Mouse (Mus musculus): ENCODE results near the gene Slc6a13. TPM values are rescaled to one million over a fixed set of nuclear protein-coding genes. Genes with fewer than 3 reads are reported as not detected.

Slc6a13 gene
- total and polyA plus RNA-seq, 3 experiments, result 1.0 to 1.5 TPM; not detected in 1

DNA sequence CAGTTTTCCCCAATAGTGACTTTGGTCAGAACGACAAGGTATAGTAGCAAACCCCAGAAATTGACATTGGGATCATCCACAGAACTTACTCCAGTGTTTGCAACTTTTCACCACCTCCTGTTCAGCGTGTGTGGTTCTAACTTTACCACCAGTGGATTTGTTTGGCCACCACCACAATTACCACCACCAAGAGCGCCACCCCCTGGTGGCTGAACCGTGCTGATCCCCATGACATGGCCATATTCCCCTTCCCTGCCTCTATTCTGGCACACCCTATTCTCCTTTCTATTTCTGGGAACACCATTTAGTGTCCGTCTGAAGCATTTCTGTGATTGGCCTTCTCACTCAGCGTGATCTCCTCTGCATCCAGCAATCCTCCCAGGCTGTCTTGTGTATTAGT, 19.1 kb downstream of the Slc6a13 start:
- H3K79me2 ChIP-seq (ENCODE audit: control insufficient read depth, insufficient read depth, low read length, poor library complexity), result no peaks in the 10 kb centered on the region
- H3K9ac ChIP-seq (ENCODE audit: control insufficient read depth, low read depth, low read length, poor library complexity, severe bottlenecking), result no peak overlapping the region
- no peak overlapping the region for H3K27ac ChIP-seq (ENCODE audit: control insufficient read depth, low read depth, low read length)
- no peak overlapping the region for H3K4me3 ChIP-seq (ENCODE audit: control insufficient read depth in 1 of 2, insufficient read depth in 1 of 2, low read depth in 2 of 2, low read length in 2 of 2)
- peak; percentile 28 for TF ChIP-seq SMC3 (IDR thresholded peaks at IDR 0.05; ENCODE audit: low read depth, low read length)
- TF ChIP-seq CTCF (IDR thresholded peaks at IDR 0.05 in 2 of 3, conservative IDR thresholded peaks at IDR 0.05 in 1 of 3; ENCODE audit: control insufficient read depth in 1 of 3, insufficient read depth in 1 of 3, low read depth in 2 of 3, low read length in 3 of 3, poor library complexity in 1 of 3, severe bottlenecking in 1 of 3), result peak in 2 of 3 experiments; percentile 20 to 32; a peak in 3 of 6 replicates
- TF ChIP-seq HCFC1 (IDR thresholded peaks at IDR 0.05; ENCODE audit: low read depth, low read length), result no peak
- peaks cover 0 to 3% of the 10 kb centered on the region in 2 experiments; a peak in 1 of 4 replicates for H3K27me3 ChIP-seq (ENCODE audit: control insufficient read depth in 1 of 2, insufficient read depth in 2 of 2, low read length in 2 of 2)
- H3K4me1 ChIP-seq (ENCODE audit: control insufficient read depth in 1 of 2, insufficient read depth in 2 of 2, low read length in 2 of 2), result no peaks in the 10 kb centered on the region
- no peaks in the 10 kb centered on the region for H3K36me3 ChIP-seq (ENCODE audit: control insufficient read depth in 1 of 2, insufficient read depth in 2 of 2, low read length in 2 of 2)
- DNase-seq (ENCODE audit: low read depth, low spot score), result no peak
- no peaks in the 10 kb centered on the region for H3K9me3 ChIP-seq (replicated peaks; ENCODE audit: insufficient read depth, low read length)

DNA sequence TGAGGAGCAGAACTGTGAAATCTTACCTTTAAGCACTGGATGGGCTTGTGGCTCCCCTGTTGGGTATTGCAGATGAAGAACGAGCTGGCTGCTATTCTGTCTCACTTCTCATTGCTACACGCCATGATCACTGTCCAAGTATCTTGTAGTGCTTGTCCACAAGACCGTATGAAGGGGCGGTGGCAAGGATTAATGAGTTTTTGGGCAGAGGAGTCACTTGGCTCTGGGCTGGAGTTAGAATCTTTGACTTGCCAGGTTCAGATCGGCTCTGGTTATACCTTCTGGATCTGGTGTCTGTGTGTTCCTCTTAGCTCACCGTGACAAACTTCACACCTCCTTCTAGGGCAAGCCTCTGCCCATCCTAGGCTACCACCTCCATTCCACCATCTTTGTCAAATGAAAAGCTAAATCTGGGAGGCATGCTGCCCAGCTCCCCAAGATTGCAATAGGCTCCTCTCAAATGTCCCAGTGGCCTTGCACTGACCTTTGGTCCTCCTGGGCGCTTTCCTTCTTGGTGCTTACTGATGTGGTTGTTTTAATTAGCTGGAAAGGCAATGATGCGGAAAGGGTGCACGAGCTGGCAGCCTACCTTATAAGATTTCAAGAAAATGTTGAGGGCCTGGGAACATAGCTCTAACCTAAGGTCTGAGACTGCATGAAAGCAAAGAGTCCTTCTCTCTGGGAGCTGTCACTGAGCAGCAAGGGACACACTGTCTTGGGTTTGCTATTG, 22.5 kb downstream of the Slc6a13 start:
- no peaks in the 10 kb centered on the region for H3K27me3 ChIP-seq (ENCODE audit: control insufficient read depth in 1 of 2, insufficient read depth in 2 of 2, low read length in 2 of 2)
- TF ChIP-seq CTCF (IDR thresholded peaks at IDR 0.05 in 2 of 3, conservative IDR thresholded peaks at IDR 0.05 in 1 of 3; ENCODE audit: control insufficient read depth in 1 of 3, insufficient read depth in 1 of 3, low read depth in 2 of 3, low read length in 3 of 3, poor library complexity in 1 of 3, severe bottlenecking in 1 of 3), result no peak
- TF ChIP-seq NELFE (IDR thresholded peaks at IDR 0.05; ENCODE audit: low read depth, low read length), result no peak
- no peak for TF ChIP-seq TAL1 (IDR thresholded peaks at IDR 0.05; ENCODE audit: low read length)
- TF ChIP-seq POLR2AphosphoS5 (IDR thresholded peaks at IDR 0.05; ENCODE audit: borderline replicate concordance, low read depth, low read length), result no peak
- TF ChIP-seq POLR2AphosphoS2 (IDR thresholded peaks at IDR 0.05; ENCODE audit: low read length), result no peak
- no peak for TF ChIP-seq E2F4 (IDR thresholded peaks at IDR 0.05; ENCODE audit: borderline replicate concordance, low read depth, low read length)
- no peak for TF ChIP-seq HCFC1 (IDR thresholded peaks at IDR 0.05; ENCODE audit: low read depth, low read length)
- no peak for TF ChIP-seq GABPA (IDR thresholded peaks at IDR 0.05; ENCODE audit: low read depth, low read length)
- TF ChIP-seq MYB (IDR thresholded peaks at IDR 0.05; ENCODE audit: low read depth, low read length), result no peak
- TF ChIP-seq UBTF (IDR thresholded peaks at IDR 0.05; ENCODE audit: borderline replicate concordance, insufficient read depth, low read depth, low read length), result no peak
- TF ChIP-seq ZNF384 (IDR thresholded peaks at IDR 0.05; ENCODE audit: low read depth, low read length), result no peak
- TF ChIP-seq MXI1 (IDR thresholded peaks at IDR 0.05; ENCODE audit: low read depth, low read length), result no peak
- TF ChIP-seq TCF12 (IDR thresholded peaks at IDR 0.05; ENCODE audit: low read depth, low read length), result no peak
- TF ChIP-seq MEF2A (IDR thresholded peaks at IDR 0.05; ENCODE audit: extremely low read depth, insufficient replicate concordance, low read depth, low read length, poor library complexity, severe bottlenecking), result no peak
- TF ChIP-seq NRF1 (IDR thresholded peaks at IDR 0.05; ENCODE audit: insufficient read depth, low read depth, low read length, poor library complexity, severe bottlenecking), result no peak
- no peak for TF ChIP-seq RCOR1 (IDR thresholded peaks at IDR 0.05; ENCODE audit: low read depth, low read length)
- no peak for TF ChIP-seq RAD21 (IDR thresholded peaks at IDR 0.05; ENCODE audit: low read depth, low read length)
- TF ChIP-seq POLR2A (IDR thresholded peaks at IDR 0.05; ENCODE audit: control insufficient read depth in 1 of 2, insufficient read depth in 1 of 2, low read depth in 1 of 2, low read length in 2 of 2, poor library complexity in 1 of 2), result no peak
- no peak for TF ChIP-seq SMC3 (IDR thresholded peaks at IDR 0.05; ENCODE audit: low read depth, low read length)
- TF ChIP-seq SIN3A (IDR thresholded peaks at IDR 0.05; ENCODE audit: low read length), result no peak

More for the DNA sequence above, 22.5 kb downstream of the Slc6a13 start:
- Histone ChIP-seq H3K9ac (ENCODE audit: control insufficient read depth, low read depth, low read length, poor library complexity, severe bottlenecking) (no peak overlapping the region), H3K27ac (ENCODE audit: control insufficient read depth, low read depth, low read length) (no peak overlapping the region), H3K9me3 (replicated peaks; ENCODE audit: insufficient read depth, low read length) (no peaks in the 10 kb centered on the region), H3K4me3 (ENCODE audit: control insufficient read depth in 1 of 2, insufficient read depth in 1 of 2, low read depth in 2 of 2, low read length in 2 of 2) (no peak overlapping the region), H3K79me2 (ENCODE audit: control insufficient read depth, insufficient read depth, low read length, poor library complexity) (no peaks in the 10 kb centered on the region; the same call in 1 of the 2 replicates), H3K4me1 (ENCODE audit: control insufficient read depth in 1 of 2, insufficient read depth in 2 of 2, low read length in 2 of 2) (no peaks in the 10 kb centered on the region), H3K36me3 (ENCODE audit: control insufficient read depth in 1 of 2, insufficient read depth in 2 of 2, low read length in 2 of 2) (no peaks in the 10 kb centered on the region)
- no peak for DNase-seq (ENCODE audit: low read depth, low spot score)

Measured in MEL (cell line).